Mouse (Mus musculus): ENCODE data around the gene Sulf2. TPM values are rescaled to one million over a fixed set of nuclear protein-coding genes. Genes with fewer than 3 reads are reported as not detected.

Sulf2 gene
- polyA plus RNA-seq, 1 experiment: 22.4 TPM

GRCm38 (mm10) chr2:166125492-166126252 is 29.8 kb downstream of the Sulf2 start:
- 38% methylated on average over 13 of the region's 13 CpGs for WGBS
- DNase-seq (ENCODE audit: low read depth, low spot score): no peak

GRCm38 (mm10) chr2:166125033-166125432 is 30.4 kb downstream of the Sulf2 start:
- WGBS: 53% methylated on average over 2 of the region's 2 CpGs
- no peak for DNase-seq (ENCODE audit: low read depth, low spot score)

- no peak for DNase-seq (ENCODE audit: low read depth, low spot score)
- WGBS: 52% methylated on average over 6 of the region's 6 CpGs
Measured at GRCm38 (mm10) chr2:166122781-166123180, 32.7 kb downstream of the Sulf2 start.

- WGBS: 36% methylated on average over 14 of the region's 14 CpGs
- peak; percentile 63 for DNase-seq (ENCODE audit: low read depth, low spot score)
Measured at GRCm38 (mm10) chr2:166121681-166122355, 33.6 kb downstream of the Sulf2 start.

GRCm38 (mm10) chr2:166119992-166120391 is 35.5 kb downstream of the Sulf2 start:
- no peak for DNase-seq (ENCODE audit: low read depth, low spot score)
- 76% methylated on average over 2 of the region's 2 CpGs for WGBS

GRCm38 (mm10) chr2:166116704-166117103 is 38.8 kb downstream of the Sulf2 start:
- no peak for DNase-seq (ENCODE audit: low read depth, low spot score)
- 96% methylated on average over 16 of the region's 16 CpGs for whole genome bisulfite sequencing

GRCm38 (mm10) chr2:166116278-166116608 is 39.2 kb downstream of the Sulf2 start:
- 85% methylated on average over 7 of the region's 7 CpGs for WGBS
- no peak for DNase-seq (ENCODE audit: low read depth, low spot score)

- 87% methylated on average over 15 of the region's 15 CpGs for WGBS
- no peak for DNase-seq (ENCODE audit: low read depth, low spot score)
Measured at GRCm38 (mm10) chr2:166115571-166116277, 39.7 kb downstream of the Sulf2 start.

- WGBS: 94% methylated on average over 11 of the region's 11 CpGs
- no peak for DNase-seq (ENCODE audit: low read depth, low spot score)
Measured at GRCm38 (mm10) chr2:166112986-166113385, 42.5 kb downstream of the Sulf2 start.

- no peak for DNase-seq (ENCODE audit: low read depth, low spot score)
- 60% methylated on average over 10 of the region's 10 CpGs for WGBS
Measured at GRCm38 (mm10) chr2:166111831-166112250, 43.6 kb downstream of the Sulf2 start.

GRCm38 (mm10) chr2:166111238-166111637 is 44.2 kb downstream of the Sulf2 start:
- no peak for DNase-seq (ENCODE audit: low read depth, low spot score)
- 48% methylated on average over 2 of the region's 2 CpGs for WGBS

GRCm38 (mm10) chr2:166110764-166111163 is 44.7 kb downstream of the Sulf2 start:
- WGBS: 80% methylated on average over 8 of the region's 8 CpGs

GRCm38 (mm10) chr2:166108326-166108725 is 47.1 kb downstream of the Sulf2 start:
- WGBS: 29% methylated on average over 4 of the region's 4 CpGs
- DNase-seq (ENCODE audit: low read depth, low spot score): peak; percentile 50

More at GRCm38 (mm10) chr2:166110764-166111163, 44.7 kb downstream of the Sulf2 start:
- no peak for DNase-seq (ENCODE audit: low read depth, low spot score)

- no peak for DNase-seq (ENCODE audit: low read depth, low spot score)
- 90% methylated on average over 5 of the region's 5 CpGs for WGBS
Measured at GRCm38 (mm10) chr2:166107911-166108310, 47.6 kb downstream of the Sulf2 start.

GRCm38 (mm10) chr2:166106631-166107030 is 48.8 kb downstream of the Sulf2 start:
- DNase-seq (ENCODE audit: low read depth, low spot score): no peak
- WGBS: 87% methylated on average over 2 of the region's 2 CpGs

GRCm38 (mm10) chr2:166105911-166106310 is 49.6 kb downstream of the Sulf2 start:
- DNase-seq (ENCODE audit: low read depth, low spot score): no peak
- 81% methylated on average over 9 of the region's 9 CpGs for WGBS

GRCm38 (mm10) chr2:166102893-166103292 is 52.6 kb downstream of the Sulf2 start:
- DNase-seq (ENCODE audit: low read depth, low spot score): no peak
- 90% methylated on average over 7 of the region's 7 CpGs for WGBS

- no peak for DNase-seq (ENCODE audit: low read depth, low spot score)
Measured at GRCm38 (mm10) chr2:166100309-166101262, 54.9 kb downstream of the Sulf2 start.

GRCm38 (mm10) chr2:166098292-166098933 is 57.0 kb downstream of the Sulf2 start:
- no peak for DNase-seq (ENCODE audit: low read depth, low spot score)
- WGBS: 83% methylated on average over 15 of the region's 15 CpGs

More at GRCm38 (mm10) chr2:166100309-166101262, 54.9 kb downstream of the Sulf2 start:
- WGBS: 88% methylated on average over 21 of the region's 21 CpGs
